Mouse (Mus musculus) layer of hippocampus, adult 9-10 months (tissue): ENCODE measurements around the gene Ano8.
"Not testable (repeated sequence)": the region's sequence is repeated elsewhere in the genome, so short reads cannot be mapped to it uniquely, and the experiment has no call there.

Experiments used
- DNase-seq: peaks from one replicate; pipeline ENCODE4 v3.0.0; 2022; ENCODE audit warnings: low spot score

Ano8 gene

GRCm38 (mm10) chr8:71485142-71486135 lies at the start of gene Ano8:
Ano8 (minus strand) TSS chr8:71485963.
- no peak for DNase-seq

DNA sequence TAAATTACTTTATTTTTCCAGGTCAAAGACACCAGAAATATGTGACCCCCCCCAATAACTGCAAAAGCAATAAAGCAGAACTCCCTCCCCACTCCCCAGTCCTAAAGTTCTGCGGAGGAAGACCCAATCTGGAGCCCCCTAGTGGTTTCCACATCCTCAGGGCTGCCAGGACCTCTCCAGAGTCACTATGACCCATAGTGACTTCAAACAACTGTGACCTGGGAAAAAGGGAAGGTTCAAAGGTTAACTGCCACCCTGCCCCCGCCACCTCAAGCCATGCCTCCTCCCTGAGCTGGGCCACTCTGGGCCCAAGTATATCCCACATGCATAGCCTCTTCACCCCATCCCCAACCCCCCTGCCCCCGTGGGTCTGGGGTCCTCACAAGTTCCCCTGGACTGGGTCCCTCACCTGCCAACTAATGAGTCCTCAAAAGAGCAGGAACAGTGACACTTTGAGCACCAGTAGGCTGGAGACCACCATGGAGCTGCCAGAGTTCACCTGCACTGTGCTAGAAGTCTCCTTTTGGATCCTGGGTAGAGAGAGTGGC lies 48.6 kb upstream of the Ano8 start:
- DNase-seq, result no peak

DNA sequence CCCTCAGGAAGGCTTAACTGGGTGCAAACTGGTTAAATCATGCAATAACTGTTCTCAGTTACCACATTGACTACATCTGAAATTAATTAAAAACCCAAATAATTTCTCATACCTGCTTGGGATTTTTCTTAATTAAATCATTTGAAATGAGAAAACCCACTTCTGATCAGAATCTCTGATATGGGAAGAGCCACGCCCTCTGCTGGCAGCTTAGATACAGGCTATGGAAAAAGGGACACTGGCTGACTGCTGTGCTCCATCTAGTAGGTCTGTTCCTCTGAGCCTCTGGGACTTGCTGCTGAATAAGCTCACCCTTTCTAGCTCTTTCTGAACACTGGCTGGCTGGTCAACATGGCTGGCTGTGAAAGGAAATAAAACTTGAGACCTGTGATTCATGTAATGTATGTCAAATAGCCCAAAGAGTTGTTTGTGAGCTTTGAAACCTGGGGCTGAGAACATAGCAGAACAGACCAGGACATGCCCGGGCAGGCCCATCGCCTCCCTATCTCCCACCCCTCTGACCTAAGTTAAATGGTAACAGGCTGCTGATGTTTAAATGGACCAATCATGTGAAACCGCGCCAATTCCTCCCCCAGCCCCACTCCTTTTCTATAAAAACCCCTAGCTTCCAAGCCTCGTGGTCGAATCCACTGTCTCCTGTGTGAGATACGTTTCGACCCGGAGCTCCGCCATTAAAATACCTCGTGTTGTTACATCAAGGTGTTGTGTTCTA lies 45.1 kb upstream of the Ano8 start:
- not testable (repeated sequence) for DNase-seq

DNA sequence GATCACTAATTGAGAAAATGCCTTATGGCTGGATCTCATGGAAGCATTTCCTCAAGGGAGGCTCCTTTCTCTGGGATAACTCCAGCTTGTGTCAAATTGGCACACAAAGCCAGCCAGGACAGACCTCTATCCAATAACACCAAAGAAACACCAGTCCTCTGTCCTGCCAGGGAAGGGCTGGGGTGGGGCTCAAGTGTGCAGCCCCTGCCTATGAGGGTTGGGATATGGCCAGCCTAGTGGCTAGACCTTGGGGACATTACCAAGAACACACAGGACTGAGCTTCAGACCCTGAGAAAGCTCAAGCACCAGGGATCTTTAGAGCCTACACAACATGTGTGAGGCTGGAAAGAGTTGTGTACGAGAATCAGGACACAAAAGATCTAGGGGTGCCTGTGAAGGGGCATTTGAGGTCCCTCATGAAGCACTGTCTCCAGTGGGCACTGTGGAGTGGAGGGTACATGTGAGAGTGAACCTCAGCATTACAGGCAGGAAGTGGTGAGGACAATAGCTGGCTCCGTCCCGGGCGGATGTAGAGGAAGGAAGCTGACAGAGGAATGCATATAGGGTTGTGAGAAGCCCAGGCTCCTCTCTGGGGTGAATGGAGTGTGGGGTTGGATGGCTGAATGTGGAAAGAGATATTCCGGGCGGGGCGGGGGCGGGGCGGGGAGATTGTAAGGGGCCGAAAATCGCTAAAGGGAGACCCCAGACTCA lies 42.8 kb upstream of the Ano8 start:
- no peak for DNase-seq

DNA sequence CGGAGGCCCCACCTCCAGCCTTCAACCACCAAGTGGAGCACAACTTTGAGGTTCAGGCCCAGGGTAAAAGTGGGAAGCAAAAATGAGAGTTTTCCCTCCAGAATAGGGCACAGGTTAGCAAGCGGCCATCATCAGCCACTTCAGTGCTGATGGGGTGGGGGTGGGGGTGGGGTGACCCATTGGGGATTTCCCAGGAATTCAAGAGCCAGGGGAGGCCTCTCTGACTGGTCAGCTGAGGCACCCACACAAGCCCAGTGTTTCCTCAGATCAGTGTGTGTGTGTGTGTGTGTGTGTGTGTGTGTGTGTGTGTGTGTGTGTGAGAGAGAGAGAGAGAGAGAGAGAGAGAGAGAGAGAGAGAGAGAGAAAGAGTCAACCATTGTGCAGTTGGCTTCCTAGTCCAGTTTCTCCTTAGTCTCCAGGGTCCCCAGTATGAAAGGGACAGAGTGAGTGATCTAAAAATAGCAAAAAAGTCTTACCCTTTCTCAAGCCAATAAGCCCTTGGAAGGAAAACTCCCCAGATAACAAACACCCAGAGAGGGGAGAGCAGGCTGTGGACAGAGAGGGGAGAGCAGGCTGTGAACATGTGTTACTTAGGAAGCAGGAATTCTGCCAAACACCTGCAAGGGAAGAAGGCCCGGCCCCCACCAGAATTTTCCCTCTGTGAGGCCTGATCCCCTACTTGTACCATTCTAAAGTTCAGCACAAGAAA lies 41.6 kb upstream of the Ano8 start:
- no peak for DNase-seq

DNA sequence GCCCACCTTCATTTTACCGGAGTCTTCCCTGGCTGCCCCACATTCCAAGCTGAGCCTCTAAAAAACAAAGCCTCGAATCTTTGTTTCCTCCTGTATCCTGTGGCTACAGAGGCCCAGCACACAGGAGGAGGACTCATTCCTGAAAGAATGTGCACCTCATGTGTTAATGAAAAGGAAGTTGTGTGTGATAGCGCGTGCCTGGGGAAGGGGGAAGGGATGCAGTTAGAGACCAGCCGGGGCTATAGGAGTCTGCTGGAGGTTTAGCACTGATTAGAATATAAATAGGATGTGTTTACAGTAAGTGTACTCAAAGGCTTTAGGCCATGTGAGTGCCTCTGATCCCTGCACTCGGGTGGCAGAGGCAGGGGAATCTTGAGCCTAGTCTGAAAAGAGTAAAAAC lies 40.5 kb upstream of the Ano8 start:
- no peak for DNase-seq

DNA sequence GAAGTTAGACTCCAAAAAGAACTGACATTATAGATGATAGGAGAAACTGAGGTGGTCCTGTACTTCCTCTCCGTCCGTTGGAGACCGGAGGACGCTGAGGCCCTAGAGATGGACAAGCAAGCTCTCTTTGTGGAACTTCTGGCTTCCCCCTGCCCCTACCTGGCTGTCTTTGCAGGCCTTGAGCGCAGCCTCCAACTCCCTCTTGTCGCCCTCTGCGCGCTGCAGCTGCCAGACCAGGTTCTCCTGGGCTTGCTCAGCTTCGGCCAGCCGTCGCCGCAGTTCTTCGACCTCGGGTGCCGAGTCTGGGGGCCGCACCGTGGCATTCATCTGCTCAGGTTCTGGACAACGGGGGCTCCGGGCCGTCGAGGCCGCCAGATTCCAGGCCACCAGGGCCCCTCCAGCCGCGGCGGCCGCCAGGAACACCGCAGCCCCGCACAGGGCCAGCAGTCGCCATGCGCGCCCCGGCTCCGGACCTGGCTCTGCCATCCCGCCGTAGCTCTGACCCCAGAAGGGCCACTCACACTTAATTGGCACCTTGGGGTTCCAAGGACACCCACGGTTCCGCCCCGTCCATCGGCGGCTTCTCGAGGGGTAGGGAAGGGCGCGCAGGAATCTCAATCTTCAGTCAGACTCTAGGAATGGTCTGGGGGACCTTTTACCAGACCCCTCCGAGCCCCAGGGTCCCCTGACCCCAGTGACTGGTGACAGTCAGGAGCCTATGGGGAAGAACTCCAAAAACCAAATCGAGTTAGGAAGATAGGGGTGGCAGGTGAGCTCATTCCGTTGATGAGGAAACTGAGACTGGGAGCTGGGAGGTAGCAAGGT lies 39.7 kb upstream of the Ano8 start, which contains the start of gene Ccdc194:
TSS of gene Ccdc194 (minus strand) at position 486 of the 825 bp plus-strand sequence.
- no peak for DNase-seq

DNA sequence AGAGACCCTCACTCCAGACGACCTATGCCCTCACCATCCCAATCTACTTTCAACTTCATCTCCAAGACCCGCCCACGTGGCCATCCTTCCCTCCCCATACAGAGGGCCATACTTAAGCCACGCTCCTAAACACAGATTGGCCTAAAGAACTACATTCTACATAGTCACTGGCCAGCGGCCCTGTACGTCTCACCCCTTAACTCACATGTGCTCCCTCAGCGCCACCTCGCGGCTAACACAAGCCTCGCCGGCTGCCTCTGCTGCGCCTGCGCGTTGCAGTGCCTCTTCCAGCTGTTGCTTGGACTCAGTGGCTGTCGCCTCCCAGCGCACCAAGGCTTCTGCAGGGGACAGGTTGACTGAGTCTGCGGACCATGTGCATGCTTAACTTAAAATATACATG lies 35.9 kb upstream of the Ano8 start:
- peak; percentile 90 for DNase-seq

DNA sequence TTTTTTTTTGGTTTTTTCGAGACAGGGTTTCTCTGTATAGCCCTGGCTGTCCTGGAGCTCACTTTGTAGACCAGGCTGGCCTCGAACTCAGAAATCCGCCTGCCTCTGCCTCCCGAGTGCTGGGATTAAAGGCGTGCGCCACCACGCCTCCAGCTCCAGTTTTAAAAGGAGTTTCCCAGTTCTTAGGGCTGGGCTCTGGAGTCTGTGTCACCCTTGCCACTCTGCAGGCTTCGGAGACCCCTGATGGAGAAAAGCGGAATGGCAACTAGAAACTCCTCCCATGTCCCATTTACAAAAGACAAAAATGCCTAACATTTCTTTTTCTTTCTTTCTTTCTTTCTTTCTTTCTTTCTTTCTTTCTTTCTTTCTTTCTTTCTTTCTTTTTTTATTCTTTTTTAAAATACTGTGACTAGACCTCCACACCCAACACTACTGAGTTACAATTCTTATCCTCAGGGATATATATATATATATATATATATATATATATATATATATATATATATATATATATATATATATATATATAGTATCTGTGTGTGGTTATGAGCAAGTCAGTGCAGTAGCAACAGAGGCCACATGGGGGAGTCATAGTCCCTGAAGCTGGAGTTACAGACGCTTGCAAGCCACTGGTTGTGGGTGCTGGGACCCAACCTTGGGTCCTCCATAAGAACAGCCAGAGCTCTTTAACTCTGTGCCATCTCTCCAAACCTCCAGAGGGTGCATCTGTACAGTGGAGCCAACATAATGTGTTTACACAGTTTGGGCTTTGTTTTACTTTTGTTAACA lies 33.5 kb upstream of the Ano8 start:
- not testable (repeated sequence) for DNase-seq

GRCm38 (mm10) chr8:71516786-71517185 lies 31.0 kb upstream of the Ano8 start:
- no peak for DNase-seq

DNA sequence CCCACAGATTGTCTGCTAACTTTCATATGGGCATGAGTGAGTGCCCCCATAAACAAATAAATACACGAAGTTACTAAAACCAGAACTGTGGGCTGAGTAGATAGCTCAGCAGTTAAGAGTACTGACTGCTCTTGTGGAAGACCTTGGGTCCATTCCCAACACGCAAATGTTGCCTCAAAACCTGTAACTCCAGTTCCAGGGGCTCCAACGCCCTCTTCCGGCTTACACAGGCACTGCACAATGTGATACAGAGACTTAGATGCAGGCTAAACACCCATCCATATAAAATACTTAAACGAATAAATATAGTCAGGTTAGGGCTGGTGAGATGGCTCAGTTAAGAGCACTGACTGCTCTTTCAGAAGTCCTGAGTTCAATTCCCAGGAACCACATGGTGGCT lies 29.3 kb upstream of the Ano8 start:
- no peak for DNase-seq

GRCm38 (mm10) chr8:71513018-71513754 lies 27.4 kb upstream of the Ano8 start:
- DNase-seq, result no peak

- no peak for DNase-seq
Measured at GRCm38 (mm10) chr8:71511644-71512043, 25.9 kb upstream of the Ano8 start, which contains the start of gene Plvap. Plvap (minus strand) TSS chr8:71511752.

GRCm38 (mm10) chr8:71509316-71509715 lies 23.6 kb upstream of the Ano8 start:
- DNase-seq, result no peak

DNA sequence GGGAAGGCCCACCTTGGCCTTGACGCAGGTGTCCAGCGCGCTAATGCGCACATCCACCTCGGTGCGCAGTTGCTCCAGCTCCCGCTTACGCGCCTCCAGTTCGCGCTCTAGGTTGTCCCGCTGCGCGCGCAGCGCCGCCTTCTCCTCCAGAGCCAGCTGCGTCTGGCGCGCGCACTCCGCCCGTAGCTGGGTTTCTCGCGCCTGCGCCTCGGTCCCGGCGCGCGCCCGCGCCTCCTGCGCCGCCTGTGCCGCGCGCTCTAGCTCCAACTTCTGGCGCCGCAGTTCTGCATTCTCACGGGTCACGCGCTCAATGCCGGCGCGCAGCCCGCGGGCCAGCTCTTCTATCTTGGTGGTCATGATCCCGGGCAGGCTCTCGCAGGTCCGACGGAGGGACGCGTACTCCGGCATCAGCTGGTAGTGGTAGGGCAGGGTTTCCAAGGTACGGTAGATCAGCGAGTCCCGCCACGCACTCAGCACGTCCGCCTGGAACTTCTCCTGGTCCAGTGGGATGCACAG lies 21.9 kb upstream of the Ano8 start:
- DNase-seq, result no peak

DNA sequence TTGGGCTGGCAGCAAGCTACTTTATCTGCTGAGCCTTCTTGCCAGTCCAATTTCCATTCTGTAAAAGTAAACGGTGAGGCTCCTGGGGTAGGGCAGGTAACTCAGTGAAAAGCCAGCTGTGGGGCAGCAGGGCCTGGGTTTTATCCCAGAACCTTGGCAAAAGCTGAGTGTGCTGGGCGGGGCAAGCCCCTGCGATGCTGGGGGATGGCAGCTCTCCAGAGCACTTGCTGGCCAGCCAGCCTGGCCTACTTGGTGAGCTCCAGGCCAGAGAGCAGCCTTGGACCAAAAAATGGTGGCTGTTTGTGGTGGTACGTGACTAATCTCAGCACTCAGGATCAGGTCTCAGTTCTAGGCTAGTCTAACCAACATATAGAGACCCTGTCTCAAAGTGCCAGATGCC lies 20.2 kb upstream of the Ano8 start:
- no peak for DNase-seq

DNA sequence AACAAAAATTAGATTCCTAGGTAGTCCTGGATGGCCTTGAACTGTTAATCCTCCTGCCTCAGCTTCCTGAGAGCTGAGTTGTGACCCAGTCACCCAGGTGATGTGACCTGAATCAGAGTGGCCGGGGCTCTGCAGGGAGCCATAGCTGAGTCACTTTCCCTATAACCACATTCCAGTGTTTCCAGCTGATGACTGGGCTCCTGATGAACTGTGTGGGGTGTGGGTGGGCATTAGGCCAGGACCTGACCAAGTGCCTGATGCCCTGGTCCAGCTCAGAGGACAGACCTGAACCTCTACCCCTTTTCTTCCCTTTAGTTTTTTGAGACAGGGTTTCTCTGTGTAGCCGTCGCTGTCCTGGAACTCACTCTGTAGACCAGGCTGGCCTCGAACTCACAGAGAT lies 19.6 kb upstream of the Ano8 start:
- DNase-seq, result no peak

DNA sequence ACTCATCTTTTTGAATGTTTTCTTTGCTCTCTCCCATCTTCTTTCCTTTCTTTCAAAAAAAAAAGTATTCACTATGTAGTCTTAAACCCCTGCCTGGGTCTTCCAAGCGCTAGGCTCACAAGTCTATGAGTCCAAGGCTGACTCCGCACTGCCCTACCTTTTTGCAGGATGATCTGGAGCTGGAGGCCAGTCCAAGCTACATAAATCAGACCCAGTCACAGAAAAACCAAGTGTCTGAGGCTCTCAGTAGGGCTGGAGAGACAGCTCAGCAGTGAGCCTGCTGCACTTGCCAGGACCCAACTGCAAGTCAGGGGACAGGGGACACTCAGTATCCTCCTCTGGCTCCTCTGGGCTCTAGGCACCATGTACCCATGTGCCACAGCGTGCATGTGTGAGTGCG lies 18.6 kb upstream of the Ano8 start:
- DNase-seq, result no peak
